Mouse (Mus musculus) thymus, adult 2 months (tissue): ENCODE results near the gene Dkk3.

Experiments used
- CTCF ChIP-seq: fragments of 200-500 bp; IDR thresholded peaks from 2 replicates; pipeline ENCODE4 v1.5.1; 2012; ENCODE audit warnings: mild to moderate bottlenecking, control low read depth, low read length, moderate library complexity, borderline replicate concordance; ENCODE audit not compliant: control insufficient read depth, poor library complexity, insufficient read depth; ENCODE audit errors: extremely low read depth
- POLR2A ChIP-seq: fragments of 200-500 bp; IDR thresholded peaks from 2 replicates; pipeline ENCODE4 v1.6.1; 2012; ENCODE audit warnings: mild to moderate bottlenecking, low read length, control low read depth, moderate library complexity; ENCODE audit not compliant: control insufficient read depth, poor library complexity, insufficient read depth; ENCODE audit errors: extremely low read depth

- TF ChIP-seq POLR2A (no peak), CTCF (no peak)
These were observed 23.7 kb downstream of the Dkk3 start for GRCm38 (mm10) chr7:112135161-112135560.
